Mouse (Mus musculus): Measurements from ENCODE around the gene Serbp1.
A peak's percentile ranks its signal among the peaks of the same experiment; 100 is the strongest.

Serbp1 gene

DNA sequence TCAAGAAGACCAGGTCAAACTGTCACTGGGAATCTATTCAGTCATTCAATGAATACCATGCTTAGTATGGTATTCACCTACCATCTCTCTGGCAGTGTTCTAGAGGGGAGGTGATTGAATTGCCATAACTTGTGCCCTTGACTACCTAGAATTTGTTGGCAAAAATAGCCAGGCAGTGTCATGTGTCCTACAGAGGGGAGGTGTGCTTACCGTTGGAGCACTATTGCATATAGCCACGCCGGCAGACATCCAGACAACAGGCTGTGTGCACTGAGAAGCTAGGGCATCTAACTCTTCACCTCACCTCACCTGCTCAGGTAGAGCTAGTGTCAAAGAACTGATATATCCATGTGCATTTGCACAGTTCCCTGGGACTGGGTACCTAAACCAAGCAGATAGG is 63.3 kb downstream of the Serbp1 start:
- DNase-seq (ENCODE audit: low spot score), result no peak

DNA sequence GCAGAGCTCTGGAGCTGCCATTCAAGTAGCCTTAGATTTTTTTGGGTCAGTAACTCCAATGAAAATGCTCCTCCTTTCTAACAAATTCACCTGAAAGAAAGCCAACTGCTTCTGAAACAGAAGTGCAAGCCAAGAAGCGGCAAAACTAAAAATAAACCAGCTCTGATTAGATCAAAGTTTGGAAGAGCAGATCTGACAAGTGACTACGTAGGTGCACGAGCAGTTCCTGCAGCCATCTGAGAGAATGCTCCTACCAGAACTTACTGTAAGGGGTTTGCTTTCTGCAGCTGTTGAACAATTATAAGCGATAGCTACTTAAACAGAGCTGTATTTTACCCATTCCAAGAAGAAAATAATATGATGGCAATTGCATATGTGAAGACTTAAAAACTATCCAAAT is 64.5 kb downstream of the Serbp1 start:
- no peak for DNase-seq (ENCODE audit: low spot score)

DNA sequence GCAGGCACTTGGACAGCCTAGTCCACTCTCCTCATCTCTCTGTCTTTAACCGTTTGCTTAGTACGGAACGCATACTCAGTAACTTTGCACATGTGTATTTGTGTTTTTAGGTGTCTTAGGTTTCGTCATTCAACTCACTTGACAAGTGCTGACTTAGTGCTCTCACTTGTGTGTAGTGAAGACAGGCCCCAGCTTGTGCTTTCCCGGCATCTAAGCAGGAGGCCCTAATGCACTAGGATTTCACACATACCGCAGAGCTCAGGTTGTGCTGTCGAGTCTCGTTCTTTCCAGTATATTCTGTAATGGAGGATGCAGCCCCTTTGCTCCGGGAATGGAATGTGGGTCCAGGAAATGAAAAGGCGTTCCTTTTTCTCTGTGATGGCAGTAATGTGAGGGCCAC is 65.2 kb downstream of the Serbp1 start:
- no peak for DNase-seq (ENCODE audit: low spot score)

DNA sequence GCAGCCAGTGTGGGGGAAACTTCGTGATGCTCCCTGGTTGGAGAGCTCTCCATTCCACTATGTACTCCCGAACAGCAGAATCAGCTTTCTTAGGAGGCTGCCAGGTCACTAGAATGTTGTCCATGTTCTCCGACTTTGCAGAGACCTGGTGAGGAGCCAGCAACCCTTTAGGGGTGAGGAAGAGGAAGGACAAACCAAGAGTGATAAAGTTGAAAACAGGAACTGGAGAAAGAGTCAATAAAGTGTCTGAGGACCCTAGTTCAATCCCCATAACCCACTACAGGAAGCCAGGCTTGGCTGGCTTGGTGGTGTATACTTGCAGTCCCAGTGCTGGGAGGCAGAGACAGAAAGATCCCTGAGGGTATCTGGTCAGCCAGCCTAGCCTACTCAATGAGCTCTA is 71.0 kb downstream of the Serbp1 start:
- no peak for DNase-seq (ENCODE audit: low spot score)

DNA sequence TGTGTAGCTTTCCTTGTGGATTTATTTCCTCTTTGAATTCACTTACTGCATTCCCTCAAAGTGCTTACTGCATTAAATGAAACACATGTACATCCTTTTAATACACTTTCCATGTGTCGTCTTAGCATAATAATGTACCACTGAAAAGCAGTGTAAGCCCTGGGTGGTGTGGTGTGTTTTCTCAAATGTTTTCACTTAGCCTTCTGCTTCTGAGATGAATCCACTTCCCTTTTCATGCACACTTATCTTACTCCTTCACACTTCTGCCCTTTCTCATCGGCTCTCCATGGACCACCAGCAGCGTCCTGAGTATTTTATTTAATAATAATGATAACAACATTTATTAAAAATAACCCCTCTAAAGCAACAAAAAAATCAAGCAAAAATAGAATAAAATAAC is 71.8 kb downstream of the Serbp1 start:
- DNase-seq (ENCODE audit: low spot score), result no peak

DNA sequence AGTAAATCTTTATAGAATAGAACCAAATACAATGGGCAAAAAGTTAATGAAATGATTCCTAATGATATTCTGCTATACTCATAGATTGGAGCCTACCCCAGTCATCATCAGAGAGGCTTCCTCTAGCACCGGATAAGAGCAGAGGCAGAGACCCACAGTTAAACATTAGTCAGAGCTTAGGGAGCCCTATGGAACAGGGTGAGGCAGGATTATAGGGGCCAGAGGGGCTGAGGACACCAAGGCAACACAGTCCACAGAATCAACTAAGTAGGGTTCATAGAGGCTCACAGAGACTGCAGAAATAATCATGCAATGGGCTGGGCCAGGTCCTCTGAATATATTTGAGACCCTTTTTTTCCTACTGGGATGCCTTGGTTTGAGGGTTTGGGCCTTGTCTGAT is 76.7 kb downstream of the Serbp1 start:
- DNase-seq (ENCODE audit: low spot score), result no peak

DNA sequence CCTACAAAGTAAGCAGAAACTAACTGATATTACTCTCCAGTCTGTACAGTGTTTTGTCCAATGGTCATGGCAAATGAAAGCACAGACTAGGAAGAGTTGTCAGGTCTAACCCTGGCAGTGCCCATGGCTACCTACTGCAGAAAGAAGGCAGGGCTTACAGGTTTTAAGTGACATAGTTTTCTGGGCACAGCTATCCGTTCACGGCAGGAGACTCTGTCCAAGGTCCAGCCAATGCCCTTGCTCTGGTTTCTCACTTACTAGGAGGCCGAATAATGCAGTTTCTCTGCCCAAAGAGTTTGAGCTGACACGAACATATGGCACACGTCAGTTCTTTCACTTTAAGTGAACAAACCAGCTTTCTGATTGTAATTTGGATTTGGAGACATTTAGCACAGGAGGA is 79.1 kb downstream of the Serbp1 start:
- DNase-seq (ENCODE audit: low spot score), result no peak

DNA sequence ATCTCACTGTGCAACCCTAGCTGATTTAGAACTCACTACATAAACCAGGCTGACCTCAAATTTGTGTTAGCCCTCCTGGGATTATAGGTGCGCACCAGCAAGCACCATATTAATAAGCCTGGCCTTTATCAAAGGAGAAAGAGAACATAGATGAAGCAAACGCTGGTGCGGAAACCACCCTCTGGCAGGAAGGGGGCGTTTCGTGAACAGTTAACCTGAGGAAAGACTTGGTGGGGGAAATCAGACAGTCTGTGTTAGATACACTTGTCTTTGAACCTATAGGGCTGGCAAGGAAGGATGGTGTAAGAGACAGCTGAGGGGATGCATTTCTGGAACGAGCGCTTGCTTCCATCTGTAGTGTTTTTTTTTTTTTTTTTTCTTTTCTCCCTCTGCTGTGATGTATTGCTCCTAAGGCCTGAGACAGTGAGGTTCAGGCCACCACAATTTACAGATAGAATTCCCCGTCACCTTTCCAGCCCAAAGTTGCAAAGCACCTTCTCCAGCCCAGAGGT is 79.9 kb downstream of the Serbp1 start:
- no peak for DNase-seq (ENCODE audit: low spot score)

DNA sequence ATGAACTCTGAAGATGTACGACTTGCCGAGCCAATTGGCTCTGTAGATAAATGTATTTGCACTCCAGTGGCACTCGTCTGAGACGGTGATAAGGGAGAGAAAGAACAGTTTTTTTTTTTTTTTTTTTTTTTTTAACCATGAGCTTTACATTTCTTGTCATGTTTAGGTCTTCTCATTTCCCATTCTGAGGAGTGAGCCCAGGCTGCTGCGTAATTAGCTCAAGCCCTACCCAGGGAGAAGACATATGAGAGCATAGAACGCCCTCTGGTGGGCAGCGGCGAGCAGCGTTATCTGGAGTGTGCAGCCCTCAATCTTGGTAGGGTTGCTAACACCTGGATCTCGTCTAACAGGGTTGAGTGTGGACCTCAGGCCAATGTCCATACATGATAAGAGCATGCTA is 80.5 kb downstream of the Serbp1 start:
- DNase-seq (ENCODE audit: low spot score), result peak; percentile 81

DNA sequence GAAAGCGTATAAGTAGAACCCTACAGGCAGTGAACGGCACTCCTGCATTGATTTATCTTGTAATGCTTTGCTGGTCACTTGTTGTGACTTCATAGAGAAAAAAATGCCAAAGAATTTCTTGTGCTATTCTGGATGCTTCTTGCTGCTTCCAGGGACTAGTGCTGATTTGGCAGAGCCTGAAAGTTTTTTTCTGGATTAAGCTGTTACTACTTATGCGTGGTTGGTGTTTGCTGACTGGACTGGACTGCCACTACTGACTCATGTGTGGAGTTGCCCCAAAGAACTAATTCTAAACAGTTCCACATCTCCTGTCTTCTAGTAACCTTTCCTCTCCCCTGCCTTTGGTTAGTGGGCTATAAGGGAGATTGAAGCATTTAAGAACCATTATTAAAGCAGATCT is 85.8 kb downstream of the Serbp1 start:
- no peak for DNase-seq (ENCODE audit: low spot score)

DNA sequence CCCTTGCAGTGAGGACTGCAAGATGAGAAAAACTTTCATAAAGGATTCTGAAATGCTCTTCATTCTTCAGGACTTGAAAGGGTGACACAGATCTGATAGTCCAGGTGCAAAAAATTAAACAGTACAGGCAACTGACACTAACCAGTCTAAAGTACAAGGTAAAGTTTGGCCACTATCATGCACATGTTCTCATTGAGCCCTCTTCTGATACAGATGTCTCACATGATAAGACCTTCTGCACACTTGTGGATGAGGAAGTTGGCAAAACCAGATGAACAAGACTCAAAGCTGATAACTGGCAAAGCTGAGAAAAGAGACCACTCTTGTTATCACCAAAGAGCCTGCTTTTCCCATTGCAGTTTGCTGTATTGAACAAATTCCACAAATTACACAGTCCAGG is 100.0 kb downstream of the Serbp1 start:
- no peak for DNase-seq (ENCODE audit: low spot score)

DNA sequence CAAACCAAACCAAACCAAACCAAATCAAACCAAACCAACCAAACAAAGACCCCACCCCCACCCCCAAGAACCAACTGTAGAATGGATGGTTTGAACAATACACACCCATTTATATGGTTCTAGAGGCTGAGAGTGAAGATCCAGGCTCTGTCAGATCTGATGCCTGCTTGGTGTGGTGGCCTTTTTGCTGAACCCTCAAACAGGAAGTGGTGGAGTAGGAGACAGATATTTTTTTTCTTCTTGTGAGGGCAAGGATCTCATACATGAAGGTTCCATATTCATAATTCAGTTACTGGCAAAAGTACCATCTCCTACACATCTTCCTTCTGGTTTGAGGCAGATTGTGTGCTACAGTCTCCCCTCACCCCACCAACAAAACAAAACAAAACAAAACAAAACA is 101.5 kb downstream of the Serbp1 start:
- no peak for DNase-seq (ENCODE audit: low spot score)

All from embryo, embryonic 10 days (tissue).